Mouse (Mus musculus): ENCODE results near the gene Npcd. TPM values are rescaled to one million over a fixed set of nuclear protein-coding genes. Genes with fewer than 3 reads are reported as not detected.
"Not testable (repeated sequence)": the region's sequence is repeated elsewhere in the genome, so short reads cannot be mapped to it uniquely, and the experiment has no call there.

The Npcd gene
- polyA plus RNA-seq, 1 experiment from 2014 or later = not detected

DNA sequence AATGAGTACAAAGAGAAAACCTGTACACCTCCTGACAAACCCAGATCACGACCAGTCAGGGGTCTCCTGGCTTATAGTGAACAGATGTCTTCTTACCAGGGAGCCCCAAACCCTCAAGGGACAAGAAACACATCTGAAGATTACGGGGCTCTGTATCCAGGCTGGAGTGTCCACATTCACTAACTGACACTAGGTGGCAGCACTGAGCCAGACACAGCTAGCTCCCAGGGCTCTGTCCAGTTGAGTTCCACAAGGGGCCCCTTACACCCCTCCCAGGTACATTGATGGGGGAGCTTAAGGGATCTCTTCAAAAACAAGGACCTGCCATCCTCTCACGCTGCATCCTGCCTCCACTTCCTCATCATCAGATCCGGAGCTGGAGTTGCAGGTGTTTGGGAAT lies 3.6 kb downstream of the Npcd start:
- peak; percentile 79 for DNase-seq (ENCODE audit: low spot score)

DNA sequence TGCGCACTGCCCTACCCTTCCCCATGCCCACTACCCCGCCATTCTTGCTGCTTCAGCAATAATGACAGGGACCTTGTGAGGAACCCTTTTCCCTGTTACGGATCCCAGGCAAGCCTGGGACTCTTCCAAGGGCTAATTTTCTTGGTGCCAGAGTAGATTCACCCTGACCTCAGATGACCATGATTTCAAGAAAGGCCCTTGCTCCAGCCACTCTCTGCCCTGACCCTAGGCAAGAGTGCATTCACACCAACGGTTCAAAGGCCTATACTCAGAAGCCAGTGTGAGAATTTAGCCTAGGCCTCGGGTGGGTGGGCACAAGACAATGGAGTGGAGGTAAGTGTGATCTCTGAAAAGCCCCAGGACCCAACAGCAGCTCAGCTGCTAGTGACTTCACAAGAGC lies 4.6 kb downstream of the Npcd start:
- DNase-seq (ENCODE audit: low spot score) = no peak

DNA sequence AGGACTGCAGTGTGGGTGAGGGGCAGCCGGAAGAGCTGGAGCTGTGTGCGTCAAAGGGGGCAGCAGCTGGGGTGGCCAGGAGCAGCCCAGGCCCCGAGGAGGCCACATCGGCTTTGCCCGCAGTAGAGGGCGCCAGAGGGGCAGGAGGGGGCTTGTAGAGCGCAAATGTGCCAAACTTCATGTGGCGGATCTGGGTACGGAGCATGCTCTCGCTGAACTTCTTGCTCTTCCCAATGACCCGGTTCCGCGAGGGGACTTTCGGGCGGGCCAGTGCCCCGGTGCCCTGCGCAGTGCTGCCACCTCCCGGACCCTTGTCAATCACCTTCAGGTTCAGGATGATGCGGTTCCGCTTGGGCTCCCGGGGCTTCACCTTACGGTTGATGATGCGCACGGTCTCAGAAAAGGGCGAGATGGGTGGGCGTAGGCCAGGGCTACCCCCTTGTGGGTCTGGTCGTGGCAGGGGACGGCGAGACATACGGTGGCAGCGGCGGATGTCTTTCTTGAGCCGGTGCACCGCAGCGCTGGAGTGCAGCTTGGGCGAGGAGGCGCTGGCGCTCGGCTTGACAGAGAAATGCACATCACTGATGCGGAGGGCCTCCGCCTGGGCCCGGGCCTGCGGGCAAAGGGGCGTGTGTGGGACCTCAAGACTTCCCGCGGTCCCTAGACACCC lies 5.5 kb downstream of the Npcd start:
- no peak for DNase-seq (ENCODE audit: low spot score)

DNA sequence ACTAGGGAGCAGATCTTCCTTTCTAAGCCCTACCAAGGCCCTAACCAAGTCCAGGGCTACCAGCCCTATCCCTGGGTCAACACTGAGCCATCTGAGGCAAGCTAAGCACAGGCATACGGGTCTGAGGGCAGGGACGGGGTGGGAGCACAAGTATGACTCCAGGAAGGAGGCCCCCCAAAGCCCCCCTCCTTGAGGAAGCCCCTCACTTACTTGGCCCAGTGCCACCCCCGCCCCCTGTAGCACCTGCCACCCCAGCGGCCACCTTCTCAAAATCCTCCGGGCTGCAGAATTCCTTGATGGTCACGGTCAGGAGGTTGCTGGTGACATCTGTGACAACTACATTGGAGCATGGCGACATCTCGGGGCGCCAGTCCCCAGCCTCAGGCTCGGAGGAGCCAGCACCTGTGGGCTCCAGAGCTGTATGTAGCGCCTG lies 6.2 kb downstream of the Npcd start:
- DNase-seq (ENCODE audit: low spot score) = no peak

DNA sequence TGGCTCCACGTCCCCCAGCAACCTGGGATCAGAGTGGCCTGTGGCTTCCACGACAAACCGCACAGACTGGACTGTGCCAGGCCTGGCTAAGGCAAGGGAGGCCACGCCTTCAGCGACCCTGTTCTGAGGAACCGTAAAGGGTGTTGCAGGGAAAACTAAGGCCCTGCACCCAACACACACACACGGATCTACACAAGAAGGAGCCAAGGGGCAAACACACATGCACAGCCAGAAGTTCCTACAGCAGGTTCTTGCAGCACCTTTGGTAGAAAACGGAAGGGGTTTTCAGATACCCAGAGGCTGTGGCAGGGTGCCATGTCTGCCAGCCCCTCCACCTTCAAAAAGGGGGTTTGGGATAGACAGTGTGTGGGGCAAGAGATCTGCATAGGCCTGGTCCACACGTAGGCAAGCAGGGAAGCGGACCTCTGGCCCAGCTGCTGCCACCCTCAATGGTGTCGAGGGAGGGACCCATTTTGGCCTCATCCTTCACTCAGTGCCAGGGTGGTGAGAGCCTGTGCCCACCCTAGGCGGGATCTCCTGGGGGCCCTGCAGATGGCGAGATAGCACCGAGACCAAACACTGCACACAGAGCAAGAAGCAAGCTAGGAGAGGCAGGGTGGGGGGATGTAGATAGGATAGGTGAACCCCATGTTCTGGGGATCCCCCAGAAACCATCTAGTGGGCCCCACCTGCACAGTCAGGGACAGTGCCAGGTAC lies 6.8 kb downstream of the Npcd start:
- no peak for DNase-seq (ENCODE audit: low spot score)

DNA sequence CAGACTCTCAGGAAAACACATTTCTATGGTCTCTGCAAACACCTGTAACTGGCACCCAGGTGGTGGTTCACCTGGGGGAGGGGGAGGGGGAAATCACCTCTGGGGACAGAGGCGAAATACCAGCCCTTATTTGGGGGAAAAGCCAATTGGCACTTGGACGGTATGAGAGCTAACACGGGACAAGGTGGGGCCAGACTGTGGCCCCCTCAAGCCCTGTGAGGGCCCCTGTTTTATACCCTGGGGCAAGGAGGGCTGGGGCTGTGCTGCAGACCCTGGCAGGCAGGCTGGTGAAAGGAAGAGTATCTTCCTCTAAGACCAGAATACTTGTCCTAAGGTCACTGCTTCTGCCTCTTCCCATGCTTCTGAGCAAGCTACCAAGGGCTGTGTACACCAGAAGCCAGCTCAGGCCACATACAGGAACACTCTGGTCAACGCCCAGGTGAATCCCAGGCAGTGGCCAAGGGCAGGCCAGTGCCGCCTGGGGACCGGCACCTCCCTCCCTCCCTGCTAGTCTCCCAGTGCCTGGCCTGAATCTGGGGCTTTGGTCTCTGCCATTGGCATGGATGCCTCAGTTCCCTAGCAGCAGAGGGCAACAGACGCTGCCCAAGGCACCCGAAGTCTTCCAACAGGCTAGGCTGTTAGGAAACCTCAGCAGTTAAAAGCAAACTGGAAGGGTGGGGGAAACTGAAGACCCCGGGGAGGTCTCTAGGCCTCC lies 7.7 kb downstream of the Npcd start:
- no peak for DNase-seq (ENCODE audit: low spot score)

DNA sequence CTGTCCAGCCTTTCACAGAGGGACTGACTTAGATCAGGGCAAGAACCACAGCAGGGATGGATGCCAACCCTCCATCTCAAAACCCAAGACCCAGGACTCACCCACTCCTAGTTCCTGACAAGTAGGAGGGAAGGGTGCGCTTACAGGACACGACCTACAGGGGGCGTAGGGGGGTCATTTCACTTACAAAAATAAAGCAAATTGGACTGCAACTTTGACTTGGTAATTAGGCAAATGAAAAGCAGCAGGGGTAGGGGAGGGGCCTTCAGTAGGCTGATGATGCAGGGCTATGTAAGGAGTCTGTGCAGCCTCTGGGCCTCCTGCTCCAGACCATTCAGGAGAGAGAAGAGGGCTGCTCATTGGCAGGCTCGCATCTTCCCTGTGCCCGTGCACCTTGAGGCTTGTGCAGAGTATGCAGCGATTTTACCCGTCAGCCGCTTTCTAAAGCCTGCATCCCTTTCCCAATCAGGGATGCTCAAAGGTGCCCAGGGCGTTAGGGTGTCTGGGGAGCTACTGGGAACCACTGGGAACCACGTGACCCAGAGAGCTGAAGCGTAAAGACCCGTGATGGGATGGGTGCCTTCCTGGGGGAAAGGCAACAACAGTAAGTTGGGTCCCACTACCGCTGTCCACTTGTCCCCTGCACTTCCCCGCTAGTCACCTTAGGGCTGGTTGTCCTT lies 8.8 kb downstream of the Npcd start:
- DNase-seq (ENCODE audit: low spot score) = peak; percentile 43

DNA sequence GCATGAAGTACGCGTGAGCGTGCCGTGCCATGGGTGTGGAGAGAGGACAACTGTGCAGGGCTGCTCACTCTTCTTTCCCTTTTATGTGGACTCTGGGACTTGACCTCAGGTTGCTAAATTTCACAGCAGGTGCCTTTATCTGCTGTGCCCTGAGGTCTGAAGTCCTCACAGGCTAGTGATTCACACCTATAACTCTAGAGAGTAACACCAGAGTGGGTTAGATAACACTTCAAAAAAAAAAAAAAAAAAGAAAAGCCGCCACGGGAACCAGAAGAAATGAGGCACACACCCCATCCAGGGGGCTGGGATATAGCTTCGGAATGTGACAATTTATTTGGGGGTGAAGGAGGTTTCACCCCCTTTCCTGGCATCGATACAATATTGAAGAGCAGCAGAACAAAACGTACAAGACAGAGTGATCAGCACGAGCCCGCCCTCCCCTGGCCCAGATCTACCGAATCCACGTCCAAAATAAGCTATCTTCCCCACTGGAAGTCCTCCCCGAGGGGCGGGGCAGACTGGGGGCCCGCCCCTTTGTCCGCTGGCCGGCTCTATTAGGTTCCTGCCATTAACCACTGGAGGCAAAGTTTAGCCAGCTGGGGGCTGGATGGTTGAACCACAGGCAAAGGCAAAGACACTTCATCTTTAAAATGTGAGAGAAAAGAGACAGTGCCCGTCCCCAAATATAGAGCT lies 10.3 kb downstream of the Npcd start:
- DNase-seq (ENCODE audit: low spot score) = no peak

DNA sequence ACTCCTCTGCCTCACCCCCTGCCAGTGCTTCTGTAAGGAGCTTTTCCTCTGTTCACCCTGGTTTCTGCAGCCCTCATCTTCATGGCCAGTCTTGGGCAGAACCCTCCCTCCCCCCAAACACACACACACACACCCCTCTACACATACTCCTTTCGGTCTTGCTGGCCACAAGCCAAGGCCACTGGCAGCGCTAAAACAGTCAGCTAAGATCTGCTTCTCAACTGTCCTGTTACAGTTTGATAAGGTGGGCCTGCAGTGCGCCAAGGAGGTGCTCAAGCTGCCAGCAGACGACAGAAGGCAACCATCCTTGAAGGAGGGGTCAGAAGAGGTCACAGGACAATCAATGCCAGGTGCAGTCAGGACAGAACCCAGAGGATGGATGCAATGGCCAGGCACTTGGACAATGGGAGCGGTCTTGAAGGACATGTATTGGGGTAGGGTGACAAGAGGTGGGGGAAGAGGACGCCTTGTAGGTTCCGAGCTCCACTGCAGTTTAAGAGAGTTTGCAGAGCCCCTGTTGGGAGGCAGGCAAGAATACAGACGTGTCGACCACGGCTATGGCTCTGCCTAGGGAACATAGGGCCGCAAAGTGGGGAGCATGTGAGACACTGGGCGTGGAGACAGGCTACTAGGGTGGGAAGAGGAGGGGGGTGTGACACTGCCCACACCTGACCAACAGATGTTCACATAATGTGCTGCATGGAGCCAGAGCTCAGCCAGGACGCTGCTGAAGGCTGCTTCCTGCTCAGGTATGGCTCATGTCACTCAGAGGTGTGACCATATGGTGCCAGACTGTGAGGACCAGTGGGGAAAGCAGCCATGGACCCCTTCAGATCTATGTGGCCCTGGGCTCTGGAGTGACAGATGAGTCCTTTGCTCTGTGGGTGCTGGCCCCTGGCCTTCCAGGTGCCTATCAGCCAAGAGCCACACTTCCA lies 11.5 kb downstream of the Npcd start:
- no peak for DNase-seq (ENCODE audit: low spot score)

DNA sequence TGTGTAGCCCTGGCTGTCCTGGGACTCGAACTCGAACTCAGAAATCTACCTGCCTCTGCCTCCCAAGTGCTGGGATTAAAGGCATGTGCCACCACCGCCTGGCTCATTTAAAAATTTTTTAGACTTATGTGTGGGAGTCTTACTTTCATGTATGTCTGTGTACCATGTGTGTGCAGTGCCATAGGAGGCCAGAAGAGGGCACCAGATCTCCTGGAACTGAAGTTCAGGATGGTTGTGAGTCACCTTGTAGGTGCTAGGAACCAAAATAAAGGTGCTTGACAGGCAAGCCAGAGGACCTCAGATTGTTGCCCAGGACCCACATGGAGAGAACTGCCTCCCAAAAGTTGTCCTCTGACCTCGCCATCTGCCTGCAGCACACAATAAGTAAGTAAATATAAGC lies 15.7 kb downstream of the Npcd start:
- no peak for DNase-seq (ENCODE audit: low spot score)

DNA sequence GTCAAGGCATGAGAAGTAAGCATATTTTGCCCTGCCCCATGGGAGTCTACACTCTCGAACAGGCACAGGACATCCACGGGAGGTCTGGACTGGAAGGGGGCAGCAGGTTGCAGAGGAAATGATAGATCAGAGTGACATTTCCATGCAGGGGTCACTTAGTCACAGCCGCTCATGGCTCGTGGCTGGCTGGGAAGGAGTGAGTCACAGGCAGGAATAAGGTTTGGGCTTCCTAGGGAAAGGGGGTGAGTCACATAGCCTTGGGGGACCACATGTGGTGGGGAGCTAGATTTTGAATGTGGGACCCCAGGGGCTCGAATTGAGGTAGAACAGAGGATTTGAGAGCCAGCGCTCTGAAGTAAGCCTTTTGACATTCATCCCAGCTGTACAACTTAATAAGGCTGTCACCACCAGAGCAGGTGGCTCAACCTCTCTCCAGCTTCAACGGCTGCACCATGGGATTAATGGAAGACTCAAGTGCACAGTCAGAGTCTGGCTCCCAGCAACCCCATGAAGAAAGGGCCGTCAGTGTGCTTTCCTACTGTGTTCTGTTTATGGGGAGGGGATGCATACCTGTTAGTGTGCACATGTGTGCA lies 20.3 kb downstream of the Npcd start:
- no peak for DNase-seq (ENCODE audit: low spot score)

DNA sequence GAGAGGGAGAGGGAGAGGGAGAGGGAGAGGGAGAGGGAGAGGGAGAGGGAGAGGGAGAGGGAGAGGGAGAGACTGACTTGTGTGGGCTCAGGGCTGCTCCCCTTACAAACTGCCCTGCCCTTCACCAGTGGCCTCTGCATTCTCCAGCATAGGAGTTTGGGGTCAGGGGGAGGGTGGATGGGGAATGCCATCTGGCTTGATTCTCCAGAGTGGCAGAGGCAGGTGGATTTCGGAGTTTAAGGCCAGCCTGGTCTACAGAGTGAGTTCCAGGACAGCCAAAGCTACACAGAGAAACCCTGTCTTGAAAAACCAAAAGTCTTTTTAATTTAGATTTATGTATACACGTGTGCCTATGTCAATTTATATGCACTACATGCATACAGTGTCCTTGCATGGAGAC lies 21.2 kb downstream of the Npcd start:
- DNase-seq (ENCODE audit: low spot score) = not testable (repeated sequence)

DNA sequence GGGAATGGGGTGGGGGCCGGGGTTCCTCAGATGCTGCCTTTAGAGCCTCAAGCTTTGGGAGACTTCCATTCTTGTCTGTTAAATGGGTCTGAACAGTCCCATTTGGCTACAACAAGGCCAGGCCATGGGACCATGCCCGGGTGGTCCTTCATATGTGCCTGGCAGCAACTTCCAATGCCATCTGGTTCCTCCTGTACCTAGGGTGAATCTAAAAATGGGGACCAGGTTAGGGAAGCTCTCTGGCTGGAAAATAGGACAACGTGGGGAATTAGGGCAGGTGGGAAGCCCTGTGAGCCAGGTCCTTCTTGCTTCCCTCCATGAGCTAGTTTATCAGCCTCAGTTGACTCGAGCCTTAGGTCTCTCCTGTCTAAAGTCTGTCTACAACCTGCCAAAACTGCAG lies 23.0 kb downstream of the Npcd start:
- no peak for DNase-seq (ENCODE audit: low spot score)

DNA sequence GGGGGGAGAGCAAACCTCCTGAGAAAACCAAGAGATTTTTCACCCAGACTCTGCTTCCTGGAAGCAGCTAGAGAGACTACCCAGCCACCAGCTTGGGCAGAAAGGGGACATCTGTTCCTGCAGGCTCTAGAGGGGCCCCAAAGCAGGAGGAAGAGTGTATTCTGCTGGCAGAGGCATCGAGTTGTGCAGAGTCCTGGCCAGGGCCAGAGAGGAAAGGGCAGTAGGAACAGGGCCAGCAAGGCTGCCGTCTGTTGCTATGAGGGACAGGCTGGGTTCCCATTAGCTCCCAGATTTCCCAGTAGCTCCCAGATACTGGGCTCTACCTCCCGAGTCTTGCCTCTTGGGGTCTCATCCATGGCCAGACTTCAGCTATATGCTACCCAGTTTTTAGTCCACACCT lies 24.0 kb downstream of the Npcd start:
- DNase-seq (ENCODE audit: low spot score) = no peak

DNA sequence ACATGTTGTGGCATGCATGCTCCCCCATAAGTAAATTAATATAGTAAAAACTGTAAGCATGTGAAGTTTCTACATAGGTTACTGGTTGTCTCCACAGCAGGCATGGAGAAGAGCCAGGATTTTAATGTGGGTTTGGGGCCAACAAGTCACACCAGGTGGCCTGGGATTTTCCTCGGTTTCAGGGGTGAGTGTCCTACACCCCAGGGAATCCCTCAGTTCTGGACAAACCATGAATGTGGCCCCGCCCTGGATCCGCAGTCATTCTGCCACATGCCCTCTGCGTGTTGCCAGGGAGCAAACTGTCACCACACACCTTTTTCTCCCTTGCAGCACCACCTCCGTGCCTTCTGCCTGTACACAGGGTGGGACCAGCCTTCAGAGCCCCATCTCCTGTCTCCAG lies 25.4 kb downstream of the Npcd start:
- no peak for DNase-seq (ENCODE audit: low spot score)

DNA sequence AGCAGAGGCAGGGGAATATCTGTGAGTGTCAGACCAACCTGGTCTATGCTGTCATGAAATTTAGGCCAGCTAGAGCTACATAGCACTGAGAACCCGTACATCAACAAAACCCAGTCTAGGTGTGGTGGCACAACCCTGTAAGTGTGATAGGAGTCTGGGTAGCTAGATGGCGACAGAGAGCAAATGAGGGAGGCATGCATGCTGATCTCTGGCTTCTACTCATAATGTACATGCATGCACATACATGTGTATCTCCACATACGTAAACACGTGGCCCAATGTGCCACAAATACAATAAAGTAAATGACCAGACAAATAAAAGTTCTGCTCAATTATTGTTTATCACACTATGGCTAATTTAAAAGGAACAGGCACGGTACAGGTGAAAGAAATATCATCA lies 25.9 kb downstream of the Npcd start:
- DNase-seq (ENCODE audit: low spot score) = peak; percentile 53

DNA sequence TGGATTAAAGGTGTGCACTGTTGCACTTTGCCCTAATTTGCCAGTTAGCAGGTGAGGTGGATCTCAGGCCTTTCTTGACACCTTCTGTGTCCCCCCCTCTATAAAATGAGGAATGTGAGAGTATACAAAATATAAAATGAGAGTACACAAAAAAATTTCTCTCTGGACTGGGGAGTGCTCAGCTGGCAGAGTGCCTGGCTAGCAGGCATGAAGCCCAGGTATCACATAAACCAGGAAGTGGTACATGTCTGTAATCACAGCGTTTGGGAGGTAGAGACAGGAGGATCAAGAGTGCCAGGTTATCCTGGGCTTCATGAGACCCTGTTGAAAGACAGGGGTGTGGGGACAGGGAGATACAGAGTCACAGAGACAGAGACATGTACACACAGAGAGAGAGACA lies 27.0 kb downstream of the Npcd start:
- no peak for DNase-seq (ENCODE audit: low spot score)

DNA sequence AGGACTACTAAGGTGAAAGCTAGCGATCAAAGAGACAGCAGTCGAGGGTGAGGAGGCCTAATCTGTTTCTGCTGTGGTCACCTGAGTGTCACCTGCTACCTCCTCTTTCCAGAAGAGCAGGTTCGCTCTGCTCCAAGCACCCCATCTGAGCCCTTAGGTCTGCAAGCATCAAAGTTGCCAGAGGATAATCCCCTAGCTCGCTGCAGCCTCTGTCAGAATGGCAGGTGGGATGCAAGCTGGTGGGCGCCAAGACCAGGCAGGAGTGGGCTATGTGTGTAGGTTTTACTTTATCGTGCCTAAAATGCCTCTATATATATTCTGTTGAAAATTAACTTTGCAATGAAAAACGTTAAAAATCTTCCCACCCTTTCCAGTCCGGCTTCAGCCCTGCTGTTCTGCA lies 28.8 kb downstream of the Npcd start:
- no peak for DNase-seq (ENCODE audit: low spot score)

DNA sequence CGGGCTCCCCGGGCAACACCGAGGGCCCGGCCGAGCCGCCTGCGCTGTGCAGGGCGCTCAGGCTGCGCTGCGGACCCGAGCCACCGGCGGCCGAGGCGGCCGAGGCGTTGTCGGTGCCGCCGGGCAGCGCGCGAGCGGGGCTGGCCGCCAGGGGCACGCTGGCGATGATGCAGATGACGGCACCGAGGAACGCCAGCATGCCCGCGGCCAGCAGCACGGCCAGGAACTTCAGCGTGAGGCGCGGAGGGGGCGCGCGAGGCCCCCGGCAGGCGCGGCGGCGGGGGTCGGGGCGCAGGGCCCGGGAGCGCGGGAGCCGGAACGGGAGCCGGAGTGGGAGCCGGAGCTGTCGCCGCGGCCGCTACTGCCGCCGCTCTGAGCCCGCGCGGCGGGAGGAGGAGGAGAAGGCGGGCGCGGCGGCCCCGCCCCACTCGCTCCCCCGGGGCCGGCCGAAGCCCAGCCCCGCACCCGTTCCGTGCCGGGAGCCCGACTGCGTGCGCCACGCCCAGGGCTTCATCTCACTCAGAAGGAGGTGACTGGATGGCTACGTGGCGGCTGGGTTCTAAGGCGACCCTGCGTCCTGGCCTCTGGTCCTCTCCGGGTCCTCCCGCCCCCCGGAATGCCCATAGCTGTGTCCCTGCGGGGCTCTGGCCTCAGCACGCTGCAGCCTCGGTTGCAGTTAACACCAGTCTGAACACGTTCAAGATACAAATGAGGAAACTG lies 29.5 kb downstream of the Npcd start, which contains the start of gene Nptxr:
Gene Nptxr (minus strand): TSS at position 415 of the 720 bp plus-strand sequence.
- no peak for DNase-seq (ENCODE audit: low spot score)
